8 mouse cellular contexts compared by ENCODE assay signal in genomic region chr10:67126859-67127758, GRCm38 (mm10). TPM values are rescaled to one million over a fixed set of nuclear protein-coding genes. Genes with fewer than 3 reads are reported as not detected.
A peak's percentile ranks its signal among the peaks of the same experiment; 100 is the strongest.
DNase-seq lines count a peak whose midpoint lies in the region; ATAC-seq and TF ChIP-seq lines count a peak whose summit lies in the region.

No protein-coding gene starts in this region.

- WGBS in forebrain, postnatal 0 days: under 1% methylated on average over 110 of the region's 115 CpGs
- under 1% methylated on average over 109 of the region's 115 CpGs for WGBS in intestine, embryonic 14.5 days

- no peaks in the 10 kb centered on the region for H3K9me3 ChIP-seq in forebrain, postnatal 0 days (ENCODE audit: low read length)
- no peaks in the 10 kb centered on the region for H3K9me3 ChIP-seq in intestine, embryonic 14.5 days (ENCODE audit: control insufficient read depth, low read length)

- peak overlapping the region; percentile 71 for H3K4me3 ChIP-seq in forebrain, postnatal 0 days (ENCODE audit: low read depth, low read length)
- H3K4me3 ChIP-seq in intestine, embryonic 14.5 days (ENCODE audit: low read depth, low read length): peak overlapping the region; percentile 82

- peak; percentile 55 for DNase-seq in ovary, postnatal 36 days (ENCODE audit: low spot score)
- DNase-seq in ovary, postnatal 14 days (ENCODE audit: low spot score): no peak
- DNase-seq in brain, adult 2 months (ENCODE audit: low read depth, low spot score): peak; percentile 50
- DNase-seq in forebrain, postnatal 0 days: peak; percentile 78
- peak; percentile 77 for DNase-seq in intestine, embryonic 14.5 days (ENCODE audit: low spot score)
- DNase-seq in lung, postnatal 10 days: peak; percentile 53
- peak; percentile 64 for DNase-seq in retina, postnatal 7 days (ENCODE audit: low read depth, low spot score)
- no peak for DNase-seq in frontal cortex, postnatal 25 days (ENCODE audit: low spot score in 2 of 2)

- no peaks in the 10 kb centered on the region for H3K36me3 ChIP-seq in forebrain, postnatal 0 days (ENCODE audit: insufficient read depth)
- H3K36me3 ChIP-seq in intestine, embryonic 14.5 days (ENCODE audit: control insufficient read depth, insufficient read depth, low read length): no peaks in the 10 kb centered on the region

- peak overlapping the region; percentile 87 for H3K9ac ChIP-seq in forebrain, postnatal 0 days
- H3K9ac ChIP-seq in intestine, embryonic 14.5 days (ENCODE audit: low read length): peak overlapping the region; percentile 85

- H3K27ac ChIP-seq in forebrain, postnatal 0 days (ENCODE audit: low read depth, low read length): peak overlapping the region; percentile 91
- H3K27ac ChIP-seq in intestine, embryonic 14.5 days (ENCODE audit: low read depth): peak overlapping the region; percentile 88

- H3K4me2 ChIP-seq in forebrain, postnatal 0 days (ENCODE audit: low read depth): peak overlapping the region; percentile 81
- peak overlapping the region; percentile 79 for H3K4me2 ChIP-seq in intestine, embryonic 14.5 days (ENCODE audit: low read length)

- no peaks in the 10 kb centered on the region for H3K27me3 ChIP-seq in forebrain, postnatal 0 days (ENCODE audit: insufficient read depth, low read length)
- no peaks in the 10 kb centered on the region for H3K27me3 ChIP-seq in intestine, embryonic 14.5 days (replicated peaks; ENCODE audit: control insufficient read depth, insufficient read depth, low read length)

- TF ChIP-seq CTCF in forebrain, postnatal 0 days (IDR thresholded peaks at IDR 0.05; ENCODE audit: low read depth): no peak

- ATAC-seq in forebrain, postnatal 0 days: peak; percentile 77
- peak; percentile 82 for ATAC-seq in intestine, embryonic 14.5 days (replicated peaks; ENCODE audit: low FRiP score, low TSS enrichment, low read depth)

- H3K4me1 ChIP-seq in forebrain, postnatal 0 days (ENCODE audit: insufficient read depth): peaks cover 10% of the 10 kb centered on the region
- peaks cover 10% of the 10 kb centered on the region for H3K4me1 ChIP-seq in intestine, embryonic 14.5 days (replicated peaks; ENCODE audit: control insufficient read depth, insufficient read depth, low read length)

RNA-seq across cellular contexts. Expression of gene Reep3, which starts 30.4 kb away (rescaled TPM):
- total RNA-seq in forebrain, postnatal 0 days (2014; rRNA removed): 21.7 and 30.8 TPM in 2 replicates
- polyA plus RNA-seq in forebrain, postnatal 0 days (2015; fragmentation: Nextera tagmentation; extraction: Ambion mirVana): 18.8 and 23.7 TPM in 2 replicates
- polyA plus RNA-seq in intestine, embryonic 14.5 days (2014; fragmentation: Nextera tagmentation; extraction: Ambion mirVana): 35.7 and 38.2 TPM in 2 replicates

RNA-seq across cellular contexts. Expression of gene Jmjd1c, which starts 31.2 kb away (rescaled TPM):
- total RNA-seq in forebrain, postnatal 0 days (2014; rRNA removed): 67.1 and 76.8 TPM in 2 replicates
- polyA plus RNA-seq in forebrain, postnatal 0 days (2015; fragmentation: Nextera tagmentation; extraction: Ambion mirVana): 29.6 and 44.4 TPM in 2 replicates
- 43.6 and 47.5 TPM in 2 replicates for polyA plus RNA-seq in intestine, embryonic 14.5 days (2014; fragmentation: Nextera tagmentation; extraction: Ambion mirVana)

Comparison
In these comparisons a context has a peak if more than half of its experiments do, and no peak if none do; other contexts are left out.
1. DNase-seq: peak in ovary, postnatal 36 days (single experiment), brain, adult 2 months (single experiment), forebrain, postnatal 0 days (single experiment), intestine, embryonic 14.5 days (single experiment), lung, postnatal 10 days (single experiment) and retina, postnatal 7 days (single experiment); none in ovary, postnatal 14 days (single experiment) and frontal cortex, postnatal 25 days (0 of 2).